Mouse (Mus musculus): ENCODE data around the gene Glyat. TPM values are rescaled to one million over a fixed set of nuclear protein-coding genes. Genes with fewer than 3 reads are reported as not detected.

Glyat gene
- not detected for polyA plus RNA-seq (2014; fragmentation: Illumina TruSeq; extraction: RNeasy Lipid Tissue Mini Kit (QIAGEN cat#74804); ENCODE audit: low read depth, low replicate concordance)

DNA sequence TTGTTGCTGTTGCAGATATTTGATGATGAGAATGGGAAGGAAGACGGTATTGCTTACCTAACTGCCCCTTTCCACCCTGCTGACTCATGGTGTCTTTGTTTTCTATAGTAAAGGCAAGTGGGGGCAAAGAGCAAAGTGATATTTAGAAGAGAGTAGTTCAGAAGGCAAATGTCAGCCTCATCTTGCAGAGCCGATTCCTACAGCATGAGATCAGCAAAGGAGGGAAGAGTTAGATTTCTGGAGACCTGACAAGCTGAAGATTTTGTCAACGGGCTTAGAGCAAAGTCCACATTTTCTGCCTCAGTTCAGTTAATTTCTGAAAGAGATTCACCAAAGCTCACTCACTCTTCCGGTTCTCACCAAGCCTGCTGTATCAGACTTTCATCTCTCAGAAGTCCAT lies at the start of gene Glyat:
Glyat (plus strand) TSS at position 133 of the 400 bp plus-strand sequence.

DNA sequence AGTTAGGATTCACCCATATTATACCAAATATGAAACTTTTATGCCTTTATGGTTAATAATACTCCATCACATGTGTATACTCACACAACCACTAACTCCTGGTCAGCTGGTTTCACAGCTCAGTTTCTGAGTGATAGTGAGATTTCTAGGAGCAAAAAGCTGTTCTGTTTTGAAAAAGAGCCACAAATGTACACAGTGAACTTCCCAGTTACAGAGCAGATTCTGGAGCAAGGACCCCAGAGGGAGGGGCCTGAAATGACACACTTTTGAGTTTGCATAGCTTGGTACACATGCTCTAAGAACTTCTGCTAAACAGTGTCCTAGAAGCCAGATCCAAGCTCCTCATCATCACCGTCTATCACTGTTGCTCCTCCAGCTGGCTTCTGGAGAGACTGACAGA lies 33.4 kb upstream of the Glyat start, which contains the start of gene Gm4952:
Gm4952 (plus strand) TSS at position 301 of the 400 bp plus-strand sequence.

DNA sequence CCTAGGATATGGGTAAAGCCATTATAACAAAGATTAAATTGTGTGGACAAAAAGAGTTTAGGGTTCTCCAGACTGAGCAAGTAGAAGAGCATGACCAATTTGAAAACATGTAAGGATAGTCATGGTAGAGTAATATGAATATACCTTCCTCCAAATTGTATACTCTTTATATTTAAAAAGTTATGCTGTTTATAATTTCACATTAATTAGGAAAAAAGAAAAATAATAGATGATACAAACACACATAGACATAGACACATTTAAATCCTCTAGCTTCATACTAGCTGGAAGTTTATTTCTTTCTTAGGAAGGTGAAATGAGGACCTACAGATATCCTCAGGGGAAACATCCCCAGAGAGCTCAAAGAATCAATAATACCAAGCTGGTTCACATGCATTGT lies 37.0 kb downstream of the Glyat start, which contains the start of gene Olfr1442:
Olfr1442 (plus strand) TSS at position 301 of the 400 bp plus-strand sequence.

DNA sequence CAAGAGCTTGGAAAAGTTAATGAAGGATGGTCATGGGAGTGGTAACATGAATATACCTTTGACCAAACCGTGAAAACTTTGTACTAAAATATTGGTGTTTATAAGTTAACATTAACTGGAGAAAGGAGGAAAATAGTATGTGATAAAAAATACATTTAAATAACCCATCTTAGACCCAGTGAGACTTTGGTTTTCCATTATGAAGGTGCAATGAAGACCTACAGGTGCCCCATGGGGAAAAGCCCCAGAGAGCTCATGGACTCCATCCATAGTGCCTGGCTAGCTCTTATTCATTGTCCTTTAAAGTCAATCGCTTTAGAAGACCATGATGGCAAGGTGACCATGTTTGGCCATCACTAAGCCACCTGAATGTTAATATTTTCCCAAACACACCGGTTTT lies 44.7 kb downstream of the Glyat start, which contains the start of gene Olfr1443:
Olfr1443 (plus strand) TSS at position 301 of the 400 bp plus-strand sequence.

DNA sequence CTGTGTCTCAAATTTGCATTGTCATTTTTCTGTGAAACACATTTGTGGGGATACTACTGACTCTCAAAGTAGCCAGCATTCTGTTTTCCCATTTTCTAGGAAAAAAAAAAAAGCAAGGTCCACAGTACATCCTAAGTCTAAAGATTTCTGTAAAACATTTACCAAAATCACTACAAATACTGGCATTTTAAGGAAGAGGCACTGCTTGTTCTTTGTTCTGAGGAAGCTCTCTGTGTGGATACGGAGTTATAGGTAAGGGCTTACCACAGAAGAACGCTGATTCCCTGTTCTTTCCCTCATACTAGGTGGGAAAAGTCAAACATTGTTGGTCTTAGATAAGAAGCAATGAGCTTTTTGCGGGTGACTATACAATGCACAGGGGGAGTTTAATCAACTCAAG lies 62.5 kb downstream of the Glyat start, which contains the start of gene Keg1:
Keg1 (plus strand) TSS at position 197 of the 400 bp plus-strand sequence.

Other genes starting within 250 kb of the Glyat start
- not detected for gene Olfr1440, start 246.0 kb upstream of the Glyat start, polyA plus RNA-seq (2014; fragmentation: Illumina TruSeq; extraction: RNeasy Lipid Tissue Mini Kit (QIAGEN cat#74804); ENCODE audit: low read depth, low replicate concordance)
- not detected for gene Olfr1441, start 215.9 kb upstream of the Glyat start, polyA plus RNA-seq (2014; fragmentation: Illumina TruSeq; extraction: RNeasy Lipid Tissue Mini Kit (QIAGEN cat#74804); ENCODE audit: low read depth, low replicate concordance)
- not detected for gene Pfpl, start 205.4 kb upstream of the Glyat start, polyA plus RNA-seq (2014; fragmentation: Illumina TruSeq; extraction: RNeasy Lipid Tissue Mini Kit (QIAGEN cat#74804); ENCODE audit: low read depth, low replicate concordance)
- gene Mpeg1, start 172.5 kb upstream of the Glyat start, polyA plus RNA-seq (2014; fragmentation: Illumina TruSeq; extraction: RNeasy Lipid Tissue Mini Kit (QIAGEN cat#74804); ENCODE audit: low read depth, low replicate concordance), result 77.7 TPM
- 22.3 TPM for gene Dtx4, start 131.9 kb upstream of the Glyat start, polyA plus RNA-seq (2014; fragmentation: Illumina TruSeq; extraction: RNeasy Lipid Tissue Mini Kit (QIAGEN cat#74804); ENCODE audit: low read depth, low replicate concordance)
- 20.9 TPM for gene Fam111a, start 87.6 kb upstream of the Glyat start, polyA plus RNA-seq (2014; fragmentation: Illumina TruSeq; extraction: RNeasy Lipid Tissue Mini Kit (QIAGEN cat#74804); ENCODE audit: low read depth, low replicate concordance)
- not detected for gene Gm4952, start 33.3 kb upstream of the Glyat start, polyA plus RNA-seq (2014; fragmentation: Illumina TruSeq; extraction: RNeasy Lipid Tissue Mini Kit (QIAGEN cat#74804); ENCODE audit: low read depth, low replicate concordance)
- gene Olfr1442, start 37.1 kb downstream of the Glyat start, polyA plus RNA-seq (2014; fragmentation: Illumina TruSeq; extraction: RNeasy Lipid Tissue Mini Kit (QIAGEN cat#74804); ENCODE audit: low read depth, low replicate concordance), result not detected
- not detected for gene Olfr1443, start 44.8 kb downstream of the Glyat start, polyA plus RNA-seq (2014; fragmentation: Illumina TruSeq; extraction: RNeasy Lipid Tissue Mini Kit (QIAGEN cat#74804); ENCODE audit: low read depth, low replicate concordance)
- gene Keg1, start 62.5 kb downstream of the Glyat start, polyA plus RNA-seq (2014; fragmentation: Illumina TruSeq; extraction: RNeasy Lipid Tissue Mini Kit (QIAGEN cat#74804); ENCODE audit: low read depth, low replicate concordance), result not detected
- 1.4 TPM for gene Cntf, start 132.3 kb downstream of the Glyat start, polyA plus RNA-seq (2014; fragmentation: Illumina TruSeq; extraction: RNeasy Lipid Tissue Mini Kit (QIAGEN cat#74804); ENCODE audit: low read depth, low replicate concordance)
- gene Zfp91, start 162.8 kb downstream of the Glyat start, polyA plus RNA-seq (2014; fragmentation: Illumina TruSeq; extraction: RNeasy Lipid Tissue Mini Kit (QIAGEN cat#74804); ENCODE audit: low read depth, low replicate concordance), result 218 TPM
- gene Lpxn, start 162.9 kb downstream of the Glyat start, polyA plus RNA-seq (2014; fragmentation: Illumina TruSeq; extraction: RNeasy Lipid Tissue Mini Kit (QIAGEN cat#74804); ENCODE audit: low read depth, low replicate concordance), result 2.1 TPM
- gene Gm5244, start 213.4 kb downstream of the Glyat start, polyA plus RNA-seq (2014; fragmentation: Illumina TruSeq; extraction: RNeasy Lipid Tissue Mini Kit (QIAGEN cat#74804); ENCODE audit: low read depth, low replicate concordance), result not detected
- not detected for gene Olfr1444, start 224.0 kb downstream of the Glyat start, polyA plus RNA-seq (2014; fragmentation: Illumina TruSeq; extraction: RNeasy Lipid Tissue Mini Kit (QIAGEN cat#74804); ENCODE audit: low read depth, low replicate concordance)

Data from adrenal gland, adult 10 weeks (tissue).